Mouse (Mus musculus): ENCODE measurements around the gene Twist2. TPM values are rescaled to one million over a fixed set of nuclear protein-coding genes. Genes with fewer than 3 reads are reported as not detected.

Twist2 gene
- total and polyA plus RNA-seq, 3 experiments: not detected

GRCm38 (mm10) chr1:91872388-91873059, 71.3 kb downstream of the Twist2 start:
- TF ChIP-seq BHLHE40 (IDR thresholded peaks at IDR 0.05; ENCODE audit: borderline replicate concordance, low read depth, low read length): no peak
- TF ChIP-seq USF1 (IDR thresholded peaks at IDR 0.05; ENCODE audit: low read depth, low read length): no peak
- no peak for TF ChIP-seq MAX (IDR thresholded peaks at IDR 0.05; ENCODE audit: low read length)
- no peak for TF ChIP-seq CTCF (IDR thresholded peaks at IDR 0.05 in 2 of 3, conservative IDR thresholded peaks at IDR 0.05 in 1 of 3; ENCODE audit: control insufficient read depth in 1 of 3, insufficient read depth in 1 of 3, low read depth in 2 of 3, low read length in 3 of 3, poor library complexity in 1 of 3, severe bottlenecking in 1 of 3)
- no peak for TF ChIP-seq MAFK (IDR thresholded peaks at IDR 0.05; ENCODE audit: borderline replicate concordance, low read depth, low read length)
- no peak for TF ChIP-seq E2F4 (IDR thresholded peaks at IDR 0.05; ENCODE audit: borderline replicate concordance, low read depth, low read length)
- TF ChIP-seq ETS1 (IDR thresholded peaks at IDR 0.05; ENCODE audit: low read depth, low read length): no peak
- no peak for TF ChIP-seq ZNF384 (IDR thresholded peaks at IDR 0.05; ENCODE audit: low read depth, low read length)
- TF ChIP-seq EP300 (IDR thresholded peaks at IDR 0.05; ENCODE audit: low read depth in 1 of 2, low read length in 2 of 2): no peak
- TF ChIP-seq POLR2AphosphoS2 (IDR thresholded peaks at IDR 0.05; ENCODE audit: low read length): no peak
- no peak for TF ChIP-seq JUND (IDR thresholded peaks at IDR 0.05; ENCODE audit: low read depth, low read length)
- TF ChIP-seq GABPA (IDR thresholded peaks at IDR 0.05; ENCODE audit: low read depth, low read length): no peak
- no peak for TF ChIP-seq MAZ (IDR thresholded peaks at IDR 0.05; ENCODE audit: low read depth, low read length)
- no peak for TF ChIP-seq SMC3 (IDR thresholded peaks at IDR 0.05; ENCODE audit: low read depth, low read length)
- no peak for TF ChIP-seq RAD21 (IDR thresholded peaks at IDR 0.05; ENCODE audit: low read depth, low read length)
- TF ChIP-seq USF2 (IDR thresholded peaks at IDR 0.05; ENCODE audit: borderline replicate concordance in 1 of 2, insufficient read depth in 1 of 2, low read depth in 1 of 2, low read length in 2 of 2): no peak
- no peak for TF ChIP-seq MEF2A (IDR thresholded peaks at IDR 0.05; ENCODE audit: extremely low read depth, insufficient replicate concordance, low read depth, low read length, poor library complexity, severe bottlenecking)
- TF ChIP-seq SIN3A (IDR thresholded peaks at IDR 0.05; ENCODE audit: low read length): no peak
- Histone ChIP-seq H3K4me1 (ENCODE audit: control insufficient read depth in 1 of 2, insufficient read depth in 2 of 2, low read length in 2 of 2) (no peaks in the 10 kb centered on the region), H3K27me3 (ENCODE audit: control insufficient read depth in 1 of 2, insufficient read depth in 2 of 2, low read length in 2 of 2) (no peaks in the 10 kb centered on the region), H3K36me3 (ENCODE audit: control insufficient read depth in 1 of 2, insufficient read depth in 2 of 2, low read length in 2 of 2) (no peaks in the 10 kb centered on the region), H3K9me3 (replicated peaks; ENCODE audit: insufficient read depth, low read length) (no peaks in the 10 kb centered on the region), H3K4me3 (ENCODE audit: control insufficient read depth in 1 of 2, insufficient read depth in 1 of 2, low read depth in 2 of 2, low read length in 2 of 2) (no peak overlapping the region), H3K27ac (ENCODE audit: control insufficient read depth, low read depth, low read length) (no peak overlapping the region), H3K79me2 (ENCODE audit: control insufficient read depth, insufficient read depth, low read length, poor library complexity) (no peaks in the 10 kb centered on the region), H3K9ac (ENCODE audit: control insufficient read depth, low read depth, low read length, poor library complexity, severe bottlenecking) (no peak overlapping the region)
- no peak for DNase-seq (ENCODE audit: low read depth, low spot score)

- no peaks in the 10 kb centered on the region for H3K36me3 ChIP-seq (ENCODE audit: control insufficient read depth in 1 of 2, insufficient read depth in 2 of 2, low read length in 2 of 2)
Observed at GRCm38 (mm10) chr1:91873572-91874285, 72.5 kb downstream of the Twist2 start.

More at GRCm38 (mm10) chr1:91873572-91874285, 72.5 kb downstream of the Twist2 start:
- Histone ChIP-seq H3K27me3 (ENCODE audit: control insufficient read depth in 1 of 2, insufficient read depth in 2 of 2, low read length in 2 of 2) (no peaks in the 10 kb centered on the region), H3K9me3 (replicated peaks; ENCODE audit: insufficient read depth, low read length) (no peaks in the 10 kb centered on the region), H3K4me3 (ENCODE audit: control insufficient read depth in 1 of 2, insufficient read depth in 1 of 2, low read depth in 2 of 2, low read length in 2 of 2) (no peak overlapping the region), H3K79me2 (ENCODE audit: control insufficient read depth, insufficient read depth, low read length, poor library complexity) (no peaks in the 10 kb centered on the region), H3K9ac (ENCODE audit: control insufficient read depth, low read depth, low read length, poor library complexity, severe bottlenecking) (no peak overlapping the region), H3K4me1 (ENCODE audit: control insufficient read depth in 1 of 2, insufficient read depth in 2 of 2, low read length in 2 of 2) (no peaks in the 10 kb centered on the region), H3K27ac (ENCODE audit: control insufficient read depth, low read depth, low read length) (no peak overlapping the region)
- DNase-seq (ENCODE audit: low read depth, low spot score): no peak
- no peak for TF ChIP-seq BHLHE40 (IDR thresholded peaks at IDR 0.05; ENCODE audit: borderline replicate concordance, low read depth, low read length)
- no peak for TF ChIP-seq ZNF384 (IDR thresholded peaks at IDR 0.05; ENCODE audit: low read depth, low read length)
- no peak for TF ChIP-seq CTCF (IDR thresholded peaks at IDR 0.05 in 2 of 3, conservative IDR thresholded peaks at IDR 0.05 in 1 of 3; ENCODE audit: control insufficient read depth in 1 of 3, insufficient read depth in 1 of 3, low read depth in 2 of 3, low read length in 3 of 3, poor library complexity in 1 of 3, severe bottlenecking in 1 of 3)
- no peak for TF ChIP-seq MEF2A (IDR thresholded peaks at IDR 0.05; ENCODE audit: extremely low read depth, insufficient replicate concordance, low read depth, low read length, poor library complexity, severe bottlenecking)
- TF ChIP-seq ZKSCAN1 (IDR thresholded peaks at IDR 0.05; ENCODE audit: low read depth, low read length): no peak
- no peak for TF ChIP-seq UBTF (IDR thresholded peaks at IDR 0.05; ENCODE audit: borderline replicate concordance, insufficient read depth, low read depth, low read length)
- TF ChIP-seq TCF12 (IDR thresholded peaks at IDR 0.05; ENCODE audit: low read depth, low read length): no peak
- no peak for TF ChIP-seq HCFC1 (IDR thresholded peaks at IDR 0.05; ENCODE audit: low read depth, low read length)
- no peak for TF ChIP-seq TBP (IDR thresholded peaks at IDR 0.05; ENCODE audit: low read depth, low read length)
- TF ChIP-seq ZMIZ1 (IDR thresholded peaks at IDR 0.05; ENCODE audit: low read depth, low read length): no peak
- TF ChIP-seq USF2 (IDR thresholded peaks at IDR 0.05; ENCODE audit: borderline replicate concordance in 1 of 2, insufficient read depth in 1 of 2, low read depth in 1 of 2, low read length in 2 of 2): no peak
- TF ChIP-seq NRF1 (IDR thresholded peaks at IDR 0.05; ENCODE audit: insufficient read depth, low read depth, low read length, poor library complexity, severe bottlenecking): no peak
- no peak for TF ChIP-seq SMC3 (IDR thresholded peaks at IDR 0.05; ENCODE audit: low read depth, low read length)
